Mouse (Mus musculus) embryonic facial prominence, embryonic 12.5 days (tissue): ENCODE results near the gene Ttl. TPM values are rescaled to one million over a fixed set of nuclear protein-coding genes. Genes with fewer than 3 reads are reported as not detected.

Experiments
- ATAC-seq: fragments of 200-750 bp; cut with Nextera tagmentation; 2 replicates; pipeline ENCODE4 v1.8.0; 2017; ENCODE audit not compliant: insufficient number of reproducible peaks, insufficient read depth, low FRiP score, low TSS enrichment
- H3K27ac ChIP-seq: fragments of 300-500 bp; sonication (generic); 2 replicates; pipeline ENCODE4 v1.5.1; 2016; ENCODE audit warnings: mild to moderate bottlenecking
- H3K27me3 ChIP-seq: fragments of 300-500 bp; sonication (generic); 2 replicates; pipeline ENCODE4 v1.6.1; 2016; ENCODE audit warnings: mild to moderate bottlenecking, moderate library complexity
- H3K36me3 ChIP-seq: fragments of 300-500 bp; sonication (generic); 2 replicates; pipeline ENCODE4 v1.6.1; 2016; ENCODE audit warnings: mild to moderate bottlenecking
- H3K4me1 ChIP-seq: fragments of 300-500 bp; sonication (generic); 2 replicates; pipeline ENCODE4 v1.6.1; 2016
- H3K4me2 ChIP-seq: fragments of 300-500 bp; sonication (generic); replicated peaks from 2 replicates; pipeline ENCODE4 v1.6.1; 2016; ENCODE audit warnings: mild to moderate bottlenecking, moderate library complexity
- H3K4me3 ChIP-seq: fragments of 300-500 bp; sonication (generic); 2 replicates; pipeline ENCODE4 v1.5.1; 2016; ENCODE audit warnings: mild to moderate bottlenecking
- H3K9ac ChIP-seq: fragments of 300-500 bp; sonication (generic); 2 replicates; pipeline ENCODE4 v1.6.1; 2016; ENCODE audit warnings: mild to moderate bottlenecking, moderate library complexity
- H3K9me3 ChIP-seq: fragments of 300-500 bp; sonication (generic); 2 replicates; pipeline ENCODE4 v1.6.1; 2016; ENCODE audit warnings: mild to moderate bottlenecking, moderate library complexity
- WGBS: fragments of 180-500 bp; shearing (Covaris S2); methylation state at CpG from one replicate; pipeline ENCODE4 v1.1.7; 2016; 5-methylcytosine and 5-hydroxymethylcytosine counted together
- polyA plus RNA-seq: library from polyadenylated mRNA; unstranded; fragments of >200 nt; fragmentation: Nextera tagmentation; extraction: Ambion mirVana; gene quantifications from 2 replicates; pipeline ENCODE4 v1.2.1, GENCODE M21; 2016

Ttl gene
- polyA plus RNA-seq, 1 experiment from 2014 or later, result 20.9 TPM

DNA sequence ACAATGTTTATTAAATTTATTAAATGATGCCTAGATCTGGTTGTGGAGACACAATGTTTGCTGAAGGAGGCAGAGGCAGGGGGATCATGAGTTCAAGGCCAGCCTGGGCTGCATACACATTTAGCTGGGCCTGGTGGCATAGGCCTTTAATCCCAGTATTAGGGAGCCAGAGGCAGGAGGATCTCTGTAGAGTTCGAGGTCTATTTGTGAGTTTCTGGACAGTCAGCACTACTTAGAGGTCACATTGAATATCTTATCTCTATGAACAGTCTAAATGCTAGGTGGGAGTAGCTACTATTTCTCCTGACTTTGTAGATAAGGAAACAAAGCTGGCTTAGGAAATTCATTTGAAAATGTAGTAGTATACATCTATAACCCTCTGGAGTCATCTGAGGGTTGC, 21.8 kb downstream of the Ttl start:
- Histone ChIP-seq H3K9me3 (no peaks in the 10 kb centered on the region), H3K9ac (no peak overlapping the region), H3K27ac (no peak overlapping the region), H3K27me3 (no peaks in the 10 kb centered on the region), H3K4me1 (no peaks in the 10 kb centered on the region), H3K4me2 (no peak overlapping the region), H3K4me3 (no peak overlapping the region), H3K36me3 (peaks cover 48% of the 10 kb centered on the region)
- no peak for ATAC-seq
- 97% methylated on average over 1 of the region's 1 CpGs for WGBS

DNA sequence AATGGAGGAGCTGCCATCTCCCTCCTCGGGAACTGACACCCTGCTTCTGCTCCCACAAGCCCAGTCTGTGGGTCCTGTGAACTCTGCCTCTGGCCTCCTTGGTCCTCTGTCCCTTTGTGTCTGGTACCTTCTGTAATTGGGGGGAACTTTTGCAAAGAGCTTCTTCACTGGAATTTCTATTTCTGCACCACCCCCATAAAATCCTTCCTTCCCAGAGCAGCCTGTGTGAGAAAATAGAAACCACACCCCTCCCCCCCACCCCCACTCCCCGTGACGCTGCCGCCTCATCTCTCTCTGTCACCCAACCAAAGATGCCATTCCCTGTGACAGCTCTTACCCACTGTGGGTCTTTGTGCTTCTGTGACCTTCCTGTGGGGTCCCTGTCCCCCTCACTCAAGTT, 24.6 kb downstream of the Ttl start:
- Histone ChIP-seq H3K4me1 (no peaks in the 10 kb centered on the region), H3K4me2 (no peak overlapping the region), H3K27me3 (no peaks in the 10 kb centered on the region), H3K9ac (no peak overlapping the region), H3K4me3 (no peak overlapping the region), H3K27ac (no peak overlapping the region), H3K36me3 (peaks cover 65% of the 10 kb centered on the region), H3K9me3 (no peaks in the 10 kb centered on the region)
- no peak for ATAC-seq
- 80% methylated on average over 4 of the region's 4 CpGs for WGBS

DNA sequence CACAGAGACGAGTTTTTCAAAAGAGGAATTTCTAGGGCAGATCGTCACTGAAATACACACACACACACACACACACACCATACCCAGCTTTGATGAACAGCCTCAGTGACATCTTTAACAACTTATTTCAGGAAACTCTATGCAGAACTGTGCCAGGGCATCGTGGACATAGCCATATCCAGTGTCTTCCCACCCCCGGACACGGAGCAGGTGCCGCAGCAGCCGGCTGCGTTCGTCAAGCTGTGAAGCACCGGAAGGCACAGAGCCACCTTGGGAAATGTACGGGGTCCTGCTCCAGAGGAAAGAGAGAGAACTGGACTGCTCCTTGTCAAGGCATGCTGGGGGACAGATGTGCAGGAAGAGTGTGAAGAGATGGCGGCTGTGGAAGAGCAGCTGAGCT, 27.1 kb downstream of the Ttl start:
- Histone ChIP-seq H3K9ac (no peak overlapping the region), H3K36me3 (peaks cover 53% of the 10 kb centered on the region), H3K27ac (no peak overlapping the region), H3K4me3 (no peak overlapping the region), H3K9me3 (no peaks in the 10 kb centered on the region), H3K4me1 (no peaks in the 10 kb centered on the region), H3K27me3 (no peaks in the 10 kb centered on the region), H3K4me2 (no peak overlapping the region)
- WGBS, result 95% methylated on average over 12 of the region's 12 CpGs
- no peak for ATAC-seq

- Histone ChIP-seq H3K4me3 (no peak overlapping the region), H3K9me3 (no peaks in the 10 kb centered on the region), H3K27me3 (no peaks in the 10 kb centered on the region), H3K4me1 (no peaks in the 10 kb centered on the region), H3K27ac (no peak overlapping the region), H3K36me3 (peaks cover 44% of the 10 kb centered on the region), H3K4me2 (no peak overlapping the region), H3K9ac (no peak overlapping the region)
- no peak for ATAC-seq
- 88% methylated on average over 18 of the region's 18 CpGs for WGBS
Measured at GRCm38 (mm10) chr2:129093926-129094724, 28.4 kb downstream of the Ttl start.

GRCm38 (mm10) chr2:129100784-129101310, 35.1 kb downstream of the Ttl start, which contains the start of gene Polr1b:
Gene Polr1b (plus strand): TSS chr2:129100995.
- peaks cover 27% of the 10 kb centered on the region for H3K36me3 ChIP-seq
- no peaks in the 10 kb centered on the region for H3K9me3 ChIP-seq
- 0 out of 2 replicates have a peak, but pooled peaks cover 5% of the 10 kb centered on the region for H3K4me1 ChIP-seq
- 0 out of 2 replicates have a peak within 1 kb of the TSS, but pooled peaks have one; percentile 27 for H3K27ac ChIP-seq
- no peaks in the 10 kb centered on the region for H3K27me3 ChIP-seq
- H3K4me3 ChIP-seq, result peak within 1 kb of the TSS; percentile 80
- H3K9ac ChIP-seq, result peak within 1 kb of the TSS; percentile 68
- under 1% methylated on average over 35 of the region's 35 CpGs for WGBS
- H3K4me2 ChIP-seq, result peak within 1 kb of the TSS; percentile 67
- ATAC-seq, result peak; percentile 99

DNA sequence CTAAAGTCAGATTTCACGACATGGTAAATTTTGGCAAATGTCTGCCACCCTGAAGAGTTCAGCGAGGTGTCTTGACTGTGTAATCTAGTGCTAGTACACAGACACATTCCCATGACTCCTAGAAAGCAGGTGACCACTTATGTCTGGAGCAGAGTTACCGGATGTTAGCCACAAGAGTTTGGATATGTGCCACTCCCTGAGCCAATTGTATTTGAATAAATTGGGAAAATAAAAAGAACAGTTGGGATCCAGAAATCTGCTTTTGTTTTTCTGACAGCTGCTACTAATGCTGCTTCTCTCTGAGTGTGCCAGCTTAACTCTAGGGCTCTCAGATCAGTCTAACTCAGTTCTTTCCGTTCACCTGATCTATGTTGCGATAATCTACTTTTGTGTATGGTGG, 47.2 kb downstream of the Ttl start:
- H3K27ac ChIP-seq, result no peak overlapping the region
- H3K9ac ChIP-seq, result no peak overlapping the region
- peaks cover 73% of the 10 kb centered on the region for H3K36me3 ChIP-seq
- H3K4me2 ChIP-seq, result no peak overlapping the region
- H3K4me1 ChIP-seq, result no peaks in the 10 kb centered on the region
- no peaks in the 10 kb centered on the region for H3K27me3 ChIP-seq
- no peaks in the 10 kb centered on the region for H3K9me3 ChIP-seq
- no peak for ATAC-seq
- no peak overlapping the region for H3K4me3 ChIP-seq
- 92% methylated on average over 5 of the region's 5 CpGs for WGBS

GRCm38 (mm10) chr2:129115706-129116367, 50.1 kb downstream of the Ttl start:
- no peak for ATAC-seq
- no peak overlapping the region for H3K9ac ChIP-seq
- H3K27ac ChIP-seq, result no peak overlapping the region
- peaks cover 84% of the 10 kb centered on the region for H3K36me3 ChIP-seq
- no peaks in the 10 kb centered on the region for H3K4me1 ChIP-seq
- H3K4me2 ChIP-seq, result no peak overlapping the region
- WGBS, result 94% methylated on average over 9 of the region's 9 CpGs
- H3K27me3 ChIP-seq, result no peaks in the 10 kb centered on the region
- no peak overlapping the region for H3K4me3 ChIP-seq
- H3K9me3 ChIP-seq, result no peaks in the 10 kb centered on the region

DNA sequence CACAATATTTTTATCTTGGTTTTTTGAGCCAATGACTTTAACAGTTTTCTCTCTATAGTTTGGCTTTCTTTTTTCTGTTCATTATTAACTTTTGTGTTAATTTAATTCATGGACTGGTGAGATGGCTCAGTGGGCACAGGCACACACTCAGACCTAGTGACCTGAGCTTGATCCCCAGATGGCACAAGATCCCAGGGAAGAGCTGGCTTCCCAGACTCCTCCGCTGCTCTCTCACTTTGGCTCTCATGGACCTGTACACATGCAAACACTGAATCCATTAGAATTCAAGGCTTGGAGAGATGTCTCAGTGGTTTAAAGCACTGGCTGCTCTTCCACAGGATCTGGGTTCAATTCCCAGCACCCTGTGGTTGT, 50.6 kb downstream of the Ttl start:
- Histone ChIP-seq H3K4me3 (no peak overlapping the region), H3K27me3 (no peaks in the 10 kb centered on the region), H3K4me2 (no peak overlapping the region), H3K9ac (no peak overlapping the region), H3K27ac (no peak overlapping the region), H3K36me3 (peaks cover 87% of the 10 kb centered on the region), H3K4me1 (no peaks in the 10 kb centered on the region), H3K9me3 (no peaks in the 10 kb centered on the region)
- WGBS, result 92% methylated on average over 1 of the region's 1 CpGs
- no peak for ATAC-seq

- ATAC-seq, result no peak
- H3K4me2 ChIP-seq, result no peak overlapping the region
- H3K36me3 ChIP-seq, result peaks cover 90% of the 10 kb centered on the region
- no peak overlapping the region for H3K9ac ChIP-seq
- WGBS, result 93% methylated on average over 12 of the region's 12 CpGs
- H3K4me1 ChIP-seq, result no peaks in the 10 kb centered on the region
- no peaks in the 10 kb centered on the region for H3K9me3 ChIP-seq
- no peaks in the 10 kb centered on the region for H3K27me3 ChIP-seq
- H3K4me3 ChIP-seq, result no peak overlapping the region
- H3K27ac ChIP-seq, result no peak overlapping the region
Measured at GRCm38 (mm10) chr2:129118061-129118460, 52.3 kb downstream of the Ttl start.

GRCm38 (mm10) chr2:129121986-129122385, 56.2 kb downstream of the Ttl start:
- no peaks in the 10 kb centered on the region for H3K4me1 ChIP-seq
- whole genome bisulfite sequencing, result 94% methylated on average over 8 of the region's 8 CpGs
- H3K4me2 ChIP-seq, result no peak overlapping the region
- H3K27ac ChIP-seq, result no peak overlapping the region
- H3K9ac ChIP-seq, result no peak overlapping the region
- ATAC-seq, result no peak
- H3K36me3 ChIP-seq, result peaks cover 90% of the 10 kb centered on the region
- H3K27me3 ChIP-seq, result no peaks in the 10 kb centered on the region
- no peak overlapping the region for H3K4me3 ChIP-seq
- no peaks in the 10 kb centered on the region for H3K9me3 ChIP-seq

DNA sequence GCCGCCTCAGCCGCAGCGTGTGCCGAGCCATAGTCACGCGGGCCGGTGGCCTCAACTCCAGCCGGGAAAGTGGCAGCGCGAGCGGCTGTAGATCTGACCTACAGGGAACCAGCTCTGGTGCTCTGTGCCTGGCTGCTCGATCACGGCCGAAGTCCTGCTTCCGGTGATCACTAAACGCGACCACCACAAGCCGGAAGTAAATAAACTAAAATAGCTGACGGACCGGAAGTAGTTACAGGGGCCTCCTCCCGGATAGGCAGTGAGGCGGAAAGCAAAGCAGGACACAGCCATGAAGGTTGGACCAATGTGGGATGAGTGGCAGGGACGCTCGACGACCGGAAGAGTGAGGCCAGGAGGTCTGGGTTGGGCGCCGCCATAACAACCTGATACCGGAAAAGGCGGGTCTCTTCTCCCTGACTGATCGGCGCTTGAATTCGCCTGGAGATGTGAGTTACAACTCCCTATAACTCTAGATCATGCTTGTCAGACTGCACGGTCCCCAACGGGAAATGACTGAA, 63.7 kb downstream of the Ttl start, which contains the start of gene Chchd5:
TSS of gene Chchd5 (plus strand) at position 289 of the 518 bp plus-strand sequence.
- Histone ChIP-seq H3K4me2 (peak within 1 kb of the TSS; percentile 75), H3K27ac (peak within 1 kb of the TSS; percentile 91), H3K4me3 (peak within 1 kb of the TSS; percentile 66), H3K9me3 (0 out of 2 replicates have a peak, but pooled peaks cover 7% of the 10 kb centered on the region), H3K36me3 (peaks cover 52% of the 10 kb centered on the region), H3K9ac (peak within 1 kb of the TSS; percentile 75), H3K4me1 (peaks cover 7% of the 10 kb centered on the region), H3K27me3 (no peaks in the 10 kb centered on the region)
- ATAC-seq, result peak; percentile 99
- under 1% methylated on average over 35 of the region's 35 CpGs for WGBS
